Mouse (Mus musculus): ENCODE measurements around the gene Sema4c.
A peak's percentile ranks its signal among the peaks of the same experiment; 100 is the strongest.

Gene Sema4c

DNA sequence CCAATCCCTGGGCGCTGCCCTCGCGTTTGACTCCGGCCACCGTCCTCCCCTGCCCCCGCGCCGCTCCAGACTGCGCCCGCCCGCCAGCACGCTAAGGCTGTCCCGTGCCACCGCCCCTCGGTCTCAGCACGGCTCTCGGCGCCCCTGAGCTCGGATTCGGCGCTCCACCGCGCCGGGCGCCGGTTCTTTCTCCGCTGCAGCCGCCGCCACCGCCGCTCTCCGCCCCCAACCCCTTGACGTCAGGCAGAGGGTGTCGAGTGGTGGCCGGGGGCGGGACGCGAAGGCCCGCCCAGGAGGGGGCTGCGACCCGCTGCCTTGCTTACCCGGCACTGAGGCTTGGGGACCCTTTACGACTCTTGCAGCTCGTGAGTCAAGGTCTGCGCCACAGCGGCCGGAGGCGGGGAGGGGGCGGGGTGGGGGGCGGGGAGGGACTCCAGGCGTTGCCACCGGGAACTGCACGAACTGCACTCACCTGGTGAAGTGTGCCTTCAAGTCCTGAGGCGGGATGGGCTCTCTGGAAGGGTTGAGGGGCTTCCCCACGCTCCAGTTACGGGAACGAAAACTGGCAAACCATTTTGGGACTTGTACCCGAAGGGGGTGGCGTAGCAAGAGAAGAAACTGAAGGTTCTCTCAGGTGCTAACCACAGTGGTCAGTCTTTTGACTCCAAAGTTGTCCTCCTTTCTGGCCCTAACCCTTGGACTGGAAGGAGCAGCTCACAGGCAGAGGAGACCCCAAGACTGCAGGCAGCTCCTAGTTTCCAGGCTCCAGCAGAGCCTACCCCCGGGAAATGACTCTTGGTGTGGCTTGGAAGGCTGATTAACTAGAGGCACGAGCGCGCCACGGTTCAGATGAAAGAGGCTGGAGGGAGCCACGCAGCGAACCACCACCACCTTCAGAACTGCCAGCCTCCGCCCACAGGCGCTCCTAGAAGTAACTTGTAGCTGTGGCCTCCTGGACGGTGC is at the start of gene Sema4c:
Gene Sema4c (minus strand): TSS at position 319 of the 963 bp plus-strand sequence.
- DNase-seq: peak; percentile 78 to 86

DNA sequence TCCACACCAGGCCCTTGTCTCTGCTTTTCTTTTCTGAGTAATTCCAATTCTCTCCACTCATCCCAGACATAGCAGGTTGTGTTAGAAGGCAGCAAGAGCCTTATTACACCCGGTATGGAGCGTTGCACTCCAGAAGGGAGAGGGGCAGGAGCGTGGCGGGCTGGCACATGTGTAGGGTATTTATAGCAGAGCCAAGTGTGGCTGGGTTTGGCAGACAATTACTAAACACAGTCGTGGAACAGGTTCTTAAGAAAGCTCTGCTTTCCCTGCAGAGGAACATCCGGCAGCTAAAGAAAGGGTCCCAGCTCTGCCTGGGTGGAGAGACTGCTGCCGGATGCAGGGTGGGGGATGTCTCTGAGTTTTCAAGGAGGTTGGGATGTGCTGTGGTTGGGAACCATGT is 48.8 kb upstream of the Sema4c start:
- no peak for DNase-seq

DNA sequence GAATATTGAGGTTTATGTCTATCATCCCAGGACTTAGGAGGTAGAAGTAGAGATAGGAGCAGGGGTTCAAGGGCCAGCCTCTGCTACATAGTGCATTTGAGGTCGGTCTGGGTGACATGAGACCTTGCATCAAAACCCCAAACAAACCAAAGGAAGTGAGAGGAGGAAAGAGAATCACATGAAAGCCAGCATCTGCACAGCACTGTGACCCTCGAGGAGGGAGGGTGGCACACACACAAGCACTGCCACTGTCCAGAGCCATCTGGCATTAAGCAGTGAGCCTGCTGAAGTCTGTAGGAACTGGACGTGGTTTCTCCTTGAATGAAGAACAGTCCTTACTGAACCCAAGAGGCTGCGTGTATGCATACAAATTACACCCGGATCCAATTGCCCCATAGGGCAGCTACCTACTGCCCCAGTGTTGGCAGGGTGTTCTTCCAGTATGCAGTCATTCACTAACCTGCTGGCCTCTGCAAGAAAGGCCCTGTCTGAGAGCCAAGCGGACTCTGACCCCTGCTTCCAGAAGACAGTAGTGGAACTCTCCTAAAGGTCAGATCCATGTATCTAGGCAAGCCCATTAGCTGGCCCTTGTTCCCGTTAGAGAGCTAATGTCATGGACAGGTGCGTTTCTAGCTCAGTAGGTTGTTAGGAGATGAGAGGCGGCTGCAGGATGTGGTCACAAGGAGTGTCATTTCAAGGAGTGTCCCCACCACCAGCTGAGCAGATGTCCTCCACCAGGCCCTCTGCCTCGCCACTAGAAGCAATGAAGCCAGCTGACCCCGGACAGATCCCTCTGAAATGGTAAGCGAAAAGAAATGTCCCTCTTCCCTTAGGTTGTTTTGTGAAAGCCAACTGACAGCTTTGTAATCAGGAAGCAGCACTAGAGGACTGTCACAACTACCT is 46.4 kb upstream of the Sema4c start:
- DNase-seq: peak; percentile 89 to 90

DNA sequence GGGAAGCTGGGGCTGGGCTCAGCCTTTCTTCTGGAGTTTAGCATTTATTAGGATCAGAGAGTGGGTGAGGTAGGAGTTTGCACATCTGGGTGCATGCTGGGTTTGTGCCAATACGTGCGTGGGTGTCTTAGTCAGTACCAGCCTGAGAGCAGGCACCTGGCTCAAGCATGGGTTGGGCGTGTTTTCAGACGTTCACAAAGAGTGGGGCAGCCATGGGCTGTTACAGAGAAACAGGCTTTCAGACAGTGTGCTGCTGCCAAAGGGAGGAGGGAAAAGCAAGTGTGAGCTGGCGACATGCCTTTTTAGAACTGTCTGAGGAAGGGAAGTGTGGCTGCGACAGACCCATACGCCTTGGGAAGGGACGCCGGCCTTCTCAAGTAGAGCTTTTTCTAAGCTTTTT is 45.2 kb upstream of the Sema4c start:
- peak; percentile 46 to 50 for DNase-seq

DNA sequence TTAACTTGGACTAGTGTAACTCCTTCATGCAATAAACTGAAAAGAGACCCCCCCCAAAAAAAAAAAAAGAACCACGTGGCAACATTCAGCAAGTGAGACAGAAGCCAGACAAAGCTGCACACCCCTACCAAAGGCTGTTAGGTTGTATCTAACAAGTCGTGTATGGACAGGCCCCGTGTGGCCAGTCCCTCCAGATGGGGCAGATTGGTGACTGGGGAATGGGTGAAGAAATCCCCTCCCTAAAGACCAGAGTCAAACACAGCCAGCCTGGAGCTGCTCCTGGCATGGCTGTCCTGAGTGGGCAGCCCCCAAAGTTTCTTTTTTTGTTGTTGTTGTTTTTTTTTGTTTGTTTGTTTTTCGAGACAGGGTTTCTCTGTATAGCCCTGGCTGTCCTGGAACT is 44.1 kb upstream of the Sema4c start:
- DNase-seq: no peak

DNA sequence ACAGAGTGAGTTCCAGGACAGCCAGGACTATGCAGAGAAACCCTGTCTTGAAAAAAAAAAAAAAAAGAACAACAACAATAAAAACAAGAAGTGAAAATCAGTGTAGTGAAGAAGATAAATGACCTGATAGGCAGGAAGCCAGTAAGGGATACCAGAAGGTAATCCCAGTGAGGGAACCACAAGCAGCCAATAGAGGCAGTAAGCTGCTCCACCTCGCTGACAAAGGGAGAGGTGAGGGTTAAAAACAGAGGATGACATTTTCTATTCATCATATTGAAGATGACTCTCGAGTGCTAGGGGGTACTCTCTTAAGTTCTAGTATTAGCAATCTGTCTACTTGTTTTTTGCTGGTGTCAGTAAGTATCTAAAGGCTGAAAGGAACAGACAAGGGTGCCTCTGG is 40.3 kb upstream of the Sema4c start:
- no peak for DNase-seq

DNA sequence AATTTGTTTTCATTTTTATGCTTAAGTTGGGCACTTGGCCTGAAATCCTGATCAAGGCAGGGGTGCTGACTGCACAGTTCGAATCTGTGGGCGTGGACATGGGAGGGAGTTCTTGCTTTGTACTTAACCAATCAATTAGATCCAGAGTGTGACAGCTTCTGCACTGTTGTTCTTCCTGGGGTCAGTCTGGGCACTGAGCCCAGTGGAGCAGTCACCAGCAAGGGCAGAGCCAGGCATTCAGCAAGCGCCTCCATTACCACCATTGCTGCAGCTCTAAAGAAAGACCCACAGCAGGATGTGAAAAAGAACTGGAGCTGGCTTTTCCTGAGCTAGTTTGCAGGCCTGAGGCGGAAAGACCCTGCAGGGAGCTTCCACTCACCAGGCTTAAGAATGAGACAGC is 38.0 kb upstream of the Sema4c start:
- peak; percentile 75 to 78 for DNase-seq

GRCm38 (mm10) chr1:36595167-36595931 is 37.2 kb upstream of the Sema4c start:
- DNase-seq: no peak

GRCm38 (mm10) chr1:36593099-36593498 is 35.0 kb upstream of the Sema4c start:
- no peak for DNase-seq

- no peak for DNase-seq
These were observed 33.3 kb upstream of the Sema4c start for GRCm38 (mm10) chr1:36591408-36591807.

DNA sequence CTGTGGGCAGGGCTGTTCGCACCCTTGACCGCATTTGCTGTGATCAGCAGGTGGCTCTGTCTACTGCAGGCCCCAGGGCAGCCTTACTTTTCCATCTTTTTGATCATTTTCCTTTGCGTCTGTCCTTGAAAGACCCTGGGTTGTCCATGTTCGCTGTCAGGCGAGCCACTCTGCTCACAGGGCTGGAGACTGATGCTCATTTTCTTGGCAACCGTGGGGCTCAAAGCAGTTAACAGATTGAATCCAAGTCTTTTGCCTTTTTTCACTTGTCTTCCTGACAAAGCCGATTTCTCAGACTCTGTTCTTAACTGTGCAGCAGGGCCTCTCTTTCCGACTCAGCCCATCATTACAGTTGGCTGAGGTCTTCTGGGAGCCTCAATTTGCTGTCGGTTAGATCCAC is 32.5 kb upstream of the Sema4c start:
- DNase-seq: no peak

- peak; percentile 76 to 86 for DNase-seq
These were observed 31.3 kb upstream of the Sema4c start for GRCm38 (mm10) chr1:36589486-36589885.

DNA sequence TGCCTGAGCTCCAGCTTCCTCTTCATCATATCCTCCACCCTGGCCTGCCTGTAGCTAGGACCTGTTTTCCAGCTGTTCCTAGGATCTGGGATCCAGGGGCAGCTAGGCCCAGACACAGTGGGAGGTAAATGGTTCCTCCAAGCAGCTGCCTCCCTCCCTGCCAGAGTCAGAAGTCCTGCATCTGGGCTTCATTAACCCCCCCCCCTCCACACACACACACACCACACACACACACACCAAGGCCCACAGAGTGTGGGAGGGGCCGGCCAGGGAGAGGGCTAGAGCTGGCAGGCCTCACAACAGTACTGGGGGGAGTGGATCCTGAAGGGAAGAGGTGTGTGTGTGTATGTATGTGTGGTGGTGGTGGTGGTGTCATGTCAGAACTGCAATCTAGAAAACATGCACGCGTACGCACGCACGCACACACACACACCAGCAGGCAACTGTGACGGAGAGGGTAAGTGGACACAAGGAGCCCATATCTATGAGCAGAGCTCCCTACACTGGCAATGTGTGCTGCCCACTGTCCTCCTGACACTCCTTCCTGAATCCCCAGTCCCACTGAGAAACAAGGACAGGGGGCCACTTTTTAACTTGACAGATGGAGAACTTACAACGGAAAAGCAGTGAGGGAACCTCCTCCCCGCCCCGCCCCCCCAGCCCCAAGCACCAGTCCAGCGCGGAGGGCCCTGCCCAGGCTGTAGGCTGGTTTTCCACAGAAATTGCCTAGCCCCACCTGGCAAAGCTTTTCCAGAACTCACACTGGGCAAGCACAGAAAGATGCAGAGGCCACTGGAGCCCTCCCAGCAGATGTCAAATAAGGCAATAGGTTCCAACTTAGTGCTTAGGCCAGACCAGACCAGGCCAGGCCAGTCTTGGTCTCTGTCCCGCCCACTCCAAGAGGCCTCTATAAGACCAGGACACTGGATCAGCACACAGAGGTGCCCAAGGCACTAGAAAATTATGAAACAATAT is 30.6 kb upstream of the Sema4c start:
- DNase-seq: peak in 1 of 2 experiments; percentile 42

GRCm38 (mm10) chr1:36587860-36588259 is 29.7 kb upstream of the Sema4c start:
- no peak for DNase-seq

GRCm38 (mm10) chr1:36586288-36586687 is 28.1 kb upstream of the Sema4c start:
- DNase-seq: no peak

DNA sequence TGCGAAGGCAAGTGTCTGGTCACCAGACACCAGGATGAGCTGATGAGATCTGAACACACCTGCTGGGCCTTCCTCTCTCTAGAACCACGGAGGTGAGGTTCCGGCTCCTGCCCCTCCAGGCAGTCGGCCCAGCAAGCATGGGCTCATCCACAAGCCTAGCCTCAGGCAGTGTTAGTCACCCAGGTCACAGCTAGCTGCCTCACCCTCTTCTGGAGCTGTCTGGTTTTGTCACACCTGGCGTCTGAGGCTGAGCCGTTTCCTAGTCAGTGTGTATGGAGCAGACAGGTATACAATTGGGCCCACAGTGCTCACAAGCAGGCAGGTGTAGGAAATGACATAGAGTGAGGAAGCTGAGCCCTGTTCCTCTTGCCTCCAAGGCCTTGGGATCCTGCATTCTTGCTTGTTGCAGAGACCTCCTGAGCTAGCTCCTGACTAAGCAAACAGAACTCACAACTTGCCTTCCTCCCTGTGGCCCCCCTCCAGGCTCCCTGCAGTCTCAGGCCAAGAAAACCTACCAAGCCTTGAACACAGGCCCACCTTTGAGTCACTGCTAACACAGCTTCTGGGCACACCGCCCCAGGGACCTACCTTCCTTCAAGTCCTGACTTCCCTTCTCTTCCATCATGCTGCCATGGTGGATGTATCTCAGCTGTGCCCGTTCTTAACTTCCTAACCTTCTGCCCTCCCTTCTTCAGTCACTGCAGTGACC is 25.4 kb upstream of the Sema4c start:
- DNase-seq: no peak

- no peak for DNase-seq
These were observed 24.1 kb upstream of the Sema4c start for GRCm38 (mm10) chr1:36582211-36582610.

- no peak for DNase-seq
These were observed 23.1 kb upstream of the Sema4c start for GRCm38 (mm10) chr1:36581260-36581659.

GRCm38 (mm10) chr1:36580384-36581207 is 22.4 kb upstream of the Sema4c start:
- DNase-seq: peak in 1 of 2 experiments; percentile 64

GRCm38 (mm10) chr1:36579974-36580383 is 21.8 kb upstream of the Sema4c start:
- DNase-seq: no peak
